Mouse (Mus musculus) bone marrow macrophage, adult 2 months (primary cell): Measurements from ENCODE around the gene Hipk1.

ENCODE experiments used
- CTCF ChIP-seq: IDR thresholded peaks from 2 replicates; pipeline ENCODE4 v1.5.1; 2012; ENCODE audit warnings: low read depth, mild to moderate bottlenecking, low read length, moderate library complexity
- POLR2A ChIP-seq: IDR thresholded peaks from 2 replicates; pipeline ENCODE4 v1.6.1; 2012; ENCODE audit warnings: mild to moderate bottlenecking, low read depth, low read length, borderline replicate concordance

- no peak for TF ChIP-seq POLR2A
- TF ChIP-seq CTCF, result no peak
Measured at GRCm38 (mm10) chr3:103810967-103811366, 19.6 kb upstream of the Hipk1 start.
